Mouse (Mus musculus) left cerebral cortex, adult 2 months (tissue): Measurements from ENCODE around the gene Kctd17. TPM values are rescaled to one million over a fixed set of nuclear protein-coding genes. Genes with fewer than 3 reads are reported as not detected.

Experiments
- DNase-seq, 2 experiments: peaks; one replicate each; pipeline ENCODE4 v3.0.0; 2021 to 2022; ENCODE audit warnings: low spot score in 2 of 2, mixed read lengths in 1 of 2; ENCODE audit errors: extremely low spot score in 1 of 2
- H3K27ac ChIP-seq: fragments of 200-600 bp; 2 replicates; pipeline ENCODE4 v1.8.1; 2022
- H3K4me3 ChIP-seq: fragments of 200-600 bp; 2 replicates; pipeline ENCODE4 v1.8.1; 2022
- CTCF ChIP-seq: fragments of 200-600 bp; IDR thresholded peaks from 2 replicates; pipeline ENCODE4 v1.8.1; 2022; ENCODE audit warnings: antibody characterized with exemption, mild to moderate bottlenecking, moderate library complexity
- intact Hi-C: fragments of 180-260 bp; cut with DNase I; formaldehyde crosslinking; loops from one replicate; pipeline ENCODE4 v1.15.1; 2025
- total RNA-seq, 2 experiments: library from RNA; stranded (reverse); gene quantifications; 2 replicates each; pipeline ENCODE4 v1.2.3; 2021

The Kctd17 gene
- total RNA-seq, 2 experiments from 2014 or later = 334 to 335 TPM

- intact Hi-C loops = loop anchor here (1.0 to 10.0 kb wide), 3 partner anchors 108 to 278 kb away; partner anchors contain the start of genes Elfn2 and Sstr3
- TF ChIP-seq CTCF = peak; percentile 22
- peak overlapping the region; percentile 84 for H3K27ac ChIP-seq
- peak; percentile 89 to 95 for DNase-seq
- no peak overlapping the region for H3K4me3 ChIP-seq
Observed at GRCm38 (mm10) chr15:78436380-78437192, 8.2 kb downstream of the Kctd17 start.

DNA sequence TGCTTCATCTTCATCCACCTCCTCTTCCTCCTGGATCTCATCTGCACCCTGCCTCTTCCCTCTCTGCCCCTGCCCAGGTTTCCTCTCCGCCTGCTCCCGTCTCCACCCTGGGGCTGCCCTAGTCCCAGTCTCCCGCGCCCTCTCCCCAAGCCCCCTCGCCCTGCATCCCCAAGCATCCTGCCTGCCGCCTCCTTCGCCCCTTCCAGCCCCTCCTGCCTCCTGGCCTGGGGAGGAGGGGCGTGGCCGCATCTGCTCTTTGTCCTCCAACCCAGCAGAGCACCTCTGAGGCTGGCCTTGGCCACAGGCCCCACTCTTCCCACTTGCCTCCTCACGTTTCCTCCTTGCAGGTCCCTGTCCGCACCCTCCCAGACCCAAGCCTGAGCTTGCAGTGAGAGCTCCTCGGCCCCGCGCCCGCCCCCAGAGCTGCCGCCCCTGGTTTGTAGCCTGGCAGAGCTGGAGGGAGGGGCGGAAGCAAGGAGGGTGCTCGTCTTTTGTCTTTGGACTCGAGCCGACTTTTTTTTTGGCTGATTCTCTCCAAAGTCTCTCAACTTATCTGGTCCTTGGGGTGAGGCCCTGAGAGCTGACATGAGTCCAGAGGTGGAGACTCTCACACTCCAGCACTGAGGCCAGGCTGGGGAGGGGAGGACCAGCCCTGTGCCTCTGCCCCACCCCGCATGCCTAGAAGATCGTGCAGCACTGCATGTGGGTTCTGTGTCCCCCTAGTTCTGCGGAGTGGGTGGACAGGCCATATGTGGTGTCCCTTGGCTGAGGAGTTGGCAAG, 9.1 kb downstream of the Kctd17 start:
- Histone ChIP-seq H3K4me3 (no peak overlapping the region), H3K27ac (peak overlapping the region; percentile 84)
- DNase-seq = peak; percentile 65 to 74
- intact Hi-C loops = loop anchor here (1.0 to 10.0 kb wide), 3 partner anchors 107 to 277 kb away; partner anchors contain the start of genes Elfn2 and Sstr3
- no peak for TF ChIP-seq CTCF

- intact Hi-C loops = loop anchor here (10.0 kb wide), 1 partner anchor 277 kb away; the partner anchor contains the start of gene Elfn2
- no peak for TF ChIP-seq CTCF
- Histone ChIP-seq H3K27ac (peak overlapping the region; percentile 84), H3K4me3 (no peak overlapping the region)
- DNase-seq = no peak
Observed at GRCm38 (mm10) chr15:78438018-78438394, 9.6 kb downstream of the Kctd17 start.

GRCm38 (mm10) chr15:78438505-78438904, 10.1 kb downstream of the Kctd17 start:
- no peak for DNase-seq
- intact Hi-C loops = loop anchor here (10.0 kb wide), 1 partner anchor 276 kb away; the partner anchor contains the start of gene Elfn2
- TF ChIP-seq CTCF = no peak
- Histone ChIP-seq H3K4me3 (no peak overlapping the region), H3K27ac (peak overlapping the region; percentile 24; the same call in 1 of the 2 replicates)

- intact Hi-C loops = loop anchor here (10.0 kb wide), 1 partner anchor 276 kb away; the partner anchor contains the start of gene Elfn2
- DNase-seq = no peak
- H3K27ac ChIP-seq = peak overlapping the region; percentile 24; the same call in 1 of the 2 replicates
- no peak overlapping the region for H3K4me3 ChIP-seq
- no peak for TF ChIP-seq CTCF
Observed at GRCm38 (mm10) chr15:78438973-78439372, 10.6 kb downstream of the Kctd17 start.

- no peak for TF ChIP-seq CTCF
- DNase-seq = no peak
- Histone ChIP-seq H3K4me3 (no peak overlapping the region), H3K27ac (no peak overlapping the region)
- intact Hi-C loops = loop anchor here (10.0 kb wide), 1 partner anchor 303 kb away; no protein-coding TSS in a partner anchor
Observed at GRCm38 (mm10) chr15:78442231-78442630, 13.9 kb downstream of the Kctd17 start.

GRCm38 (mm10) chr15:78443857-78444256, 15.5 kb downstream of the Kctd17 start:
- H3K4me3 ChIP-seq = no peak overlapping the region
- no peak for DNase-seq
- intact Hi-C loops = loop anchor here (10.0 kb wide), 1 partner anchor 301 kb away; no protein-coding TSS in a partner anchor
- no peak overlapping the region for H3K27ac ChIP-seq
- no peak for TF ChIP-seq CTCF

GRCm38 (mm10) chr15:78447121-78447520, 18.8 kb downstream of the Kctd17 start:
- TF ChIP-seq CTCF = no peak
- no peak for DNase-seq
- H3K4me3 ChIP-seq = no peak overlapping the region
- H3K27ac ChIP-seq = peak overlapping the region; percentile 16; the same call in 1 of the 2 replicates
- intact Hi-C loops = loop anchor here (2.0 to 10.0 kb wide), 3 partner anchors 65 to 298 kb away; partner anchors contain the start of gene Sstr3

GRCm38 (mm10) chr15:78447746-78448535, 19.6 kb downstream of the Kctd17 start:
- Histone ChIP-seq H3K27ac (peak overlapping the region; percentile 89), H3K4me3 (peak overlapping the region; percentile 48)
- peak; percentile 92 for TF ChIP-seq CTCF
- peak; percentile 91 to 95 for DNase-seq
- intact Hi-C loops = loop anchor here (1.0 to 10.0 kb wide), 5 partner anchors 64 to 297 kb away; partner anchors contain the start of gene Sstr3

DNA sequence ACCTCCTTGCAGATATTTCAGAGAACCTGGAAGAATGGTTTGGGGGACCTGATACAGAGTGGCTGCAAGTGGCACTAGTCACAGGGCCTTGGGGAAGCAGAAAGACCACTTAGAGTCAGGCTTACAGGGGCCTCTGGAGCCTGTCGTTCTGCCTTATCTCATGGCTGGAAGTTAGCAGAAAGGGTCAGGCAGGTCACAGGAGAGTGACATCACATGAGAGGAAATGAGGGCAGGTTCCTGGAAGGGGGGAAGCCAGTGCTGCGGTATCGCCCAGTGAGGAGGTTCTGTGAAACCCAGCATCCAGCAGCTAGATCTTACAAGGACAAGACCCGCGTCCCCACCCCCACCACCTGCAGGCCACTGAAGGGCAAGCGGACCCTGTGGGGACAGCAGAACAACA, 20.8 kb downstream of the Kctd17 start:
- intact Hi-C loops = loop anchor here (5.0 to 10.0 kb wide), 2 partner anchors 63 to 296 kb away; no protein-coding TSS in a partner anchor
- no peak for TF ChIP-seq CTCF
- Histone ChIP-seq H3K4me3 (no peak overlapping the region), H3K27ac (no peak overlapping the region)
- DNase-seq = no peak
